Mouse (Mus musculus) kidney, postnatal 10 days (tissue): Measurements from ENCODE around the gene Atxn3.

Source experiments
- DNase-seq: peaks from one replicate; pipeline ENCODE4 v3.0.0; 2021; ENCODE audit warnings: mixed read lengths

The Atxn3 gene

DNA sequence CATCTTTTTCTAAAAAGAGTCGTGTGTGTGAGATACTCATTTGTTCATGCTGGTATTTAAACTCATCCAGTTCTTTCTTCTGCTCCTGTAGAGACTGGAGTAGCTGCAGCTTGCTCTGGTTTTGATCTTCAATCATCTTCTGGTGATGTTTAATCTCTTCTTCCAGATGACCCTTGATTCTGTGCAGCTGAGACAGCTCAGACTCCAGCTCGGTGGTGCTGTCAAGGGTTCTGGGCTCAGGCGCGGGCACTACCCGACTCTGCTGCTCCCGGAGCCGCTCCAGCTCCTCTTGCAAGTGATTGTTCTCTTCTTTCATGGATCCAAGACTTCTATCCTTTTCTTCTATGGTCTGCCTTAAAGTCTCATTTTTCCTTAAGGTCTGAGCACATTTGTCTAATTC is 73.1 kb downstream of the Atxn3 start:
- DNase-seq = no peak

DNA sequence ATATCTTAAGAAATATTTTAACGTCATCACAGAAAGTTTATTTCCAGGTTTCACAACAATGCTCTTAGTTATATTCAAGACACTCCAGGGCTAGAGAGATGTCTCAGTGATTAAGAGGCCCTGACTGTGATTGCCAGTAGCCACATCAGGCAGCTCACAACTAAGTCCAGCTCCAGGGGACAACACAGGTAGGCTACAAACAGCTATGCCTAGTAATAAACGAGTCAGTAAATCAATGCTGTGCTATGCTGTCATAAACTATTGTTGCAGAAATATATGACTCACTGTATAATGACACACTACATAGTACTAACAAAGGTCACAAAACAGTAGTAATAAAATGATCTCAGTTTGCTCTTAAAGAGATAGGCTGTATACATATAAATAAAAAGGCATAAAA is 81.7 kb downstream of the Atxn3 start:
- DNase-seq = no peak

DNA sequence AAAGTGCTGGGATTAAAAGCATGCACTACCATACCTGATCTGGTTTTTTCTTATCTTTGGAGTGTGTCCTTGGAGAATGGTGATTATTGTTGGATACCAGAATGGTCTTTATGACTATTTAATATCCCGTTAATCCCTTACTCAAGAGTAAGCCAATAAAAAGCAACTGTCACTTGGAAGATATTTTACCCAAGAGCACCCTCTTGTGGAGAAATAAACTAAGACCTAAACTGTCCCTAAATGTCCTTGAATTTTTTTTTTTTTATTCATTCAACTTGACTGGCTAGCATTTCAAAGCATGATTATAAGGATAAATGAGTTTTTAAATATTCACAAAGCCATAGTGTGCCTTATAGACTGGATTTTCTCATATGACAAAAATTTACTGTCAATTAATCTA is 82.9 kb downstream of the Atxn3 start:
- no peak for DNase-seq
